ENCODE assay signal across 17 mouse cellular contexts in the genomic region with DNA sequence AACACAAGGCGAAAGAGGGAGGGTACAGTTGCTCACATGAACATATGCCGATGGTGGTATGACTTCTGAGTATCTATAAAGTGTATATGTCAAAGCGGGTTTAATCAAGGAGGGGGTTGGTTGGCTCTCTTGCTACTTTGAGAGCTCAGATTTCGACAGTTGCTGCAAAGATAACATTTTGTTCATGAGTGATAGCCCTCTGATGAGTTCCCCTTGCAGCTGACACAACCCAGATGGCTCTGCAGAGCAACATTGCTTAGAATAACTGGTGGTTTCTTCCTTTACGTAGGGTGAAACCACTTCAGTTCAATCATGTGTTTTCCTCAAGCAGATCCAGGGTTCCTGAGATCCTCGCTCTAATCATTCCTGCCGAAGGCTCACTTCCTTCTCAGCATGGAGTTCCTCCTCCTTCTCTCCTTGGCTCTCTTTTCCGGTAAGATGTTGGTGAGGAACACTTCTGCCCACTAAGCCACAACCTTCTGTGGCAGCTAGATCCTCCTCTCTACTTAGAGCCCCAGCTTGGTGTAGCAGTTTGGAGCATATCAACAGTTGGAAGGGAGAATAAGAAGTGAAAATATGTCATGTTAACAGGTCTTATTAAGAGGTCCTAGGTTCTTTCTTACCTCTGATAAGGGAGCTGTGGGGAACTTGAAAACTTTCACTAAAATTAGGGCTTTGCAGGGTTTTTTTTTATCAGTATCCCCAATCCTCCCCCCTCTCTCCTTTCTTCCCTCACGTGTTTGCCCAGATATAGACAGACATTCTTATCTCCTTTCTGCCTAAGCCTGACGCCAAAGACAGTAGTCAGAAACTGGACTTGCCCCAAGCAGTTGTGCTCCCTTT. TPM values are rescaled to one million over a fixed set of nuclear protein-coding genes. Genes with fewer than 3 reads are reported as not detected.
DNase-seq lines count a peak whose midpoint lies in the region; ATAC-seq and TF ChIP-seq lines count a peak whose summit lies in the region.
"Had no signal": no experiment of that assay in that cellular context is flagged by ENCODE, and none has a peak within 500 bp of the region (broad histone marks: within the 10 kb centered on the region; RNA-seq: fewer than 3 reads in every experiment).

No protein-coding gene starts in this region.

- WGBS in forebrain, postnatal 0 days, result 82% methylated on average over 10 of the region's 10 CpGs
- WGBS in forebrain, embryonic 10.5 days, result 83% methylated on average over 10 of the region's 10 CpGs
- WGBS in liver, postnatal 0 days (ENCODE audit: insufficient replicate concordance), result 29% methylated on average over 10 of the region's 10 CpGs
- WGBS in kidney, embryonic 15.5 days, result 46% methylated on average over 10 of the region's 10 CpGs

- H3K27ac ChIP-seq in forebrain, postnatal 0 days (ENCODE audit: low read depth, low read length), result no peak overlapping the region
- H3K27ac ChIP-seq in forebrain, embryonic 10.5 days, result no peak overlapping the region
- H3K27ac ChIP-seq in layer of hippocampus, adult 2 months, result peak overlapping the region; percentile 32; the same call in 1 of the 2 replicates
- peak overlapping the region; percentile 57 for H3K27ac ChIP-seq in liver, postnatal 0 days (ENCODE audit: low read depth)
- no peak overlapping the region for H3K27ac ChIP-seq in kidney, embryonic 15.5 days
- H3K27ac ChIP-seq: gastrocnemius, adult 2 months; limb, embryonic 15.5 days had no signal

- H3K36me3 ChIP-seq in forebrain, postnatal 0 days (ENCODE audit: insufficient read depth), result no peaks in the 10 kb centered on the region
- H3K36me3 ChIP-seq in forebrain, embryonic 10.5 days (replicated peaks), result no peaks in the 10 kb centered on the region
- H3K36me3 ChIP-seq in liver, postnatal 0 days (replicated peaks; ENCODE audit: insufficient read depth, low read length), result no peaks in the 10 kb centered on the region
- H3K36me3 ChIP-seq in kidney, embryonic 15.5 days, result no peaks in the 10 kb centered on the region
- H3K36me3 ChIP-seq: limb, embryonic 15.5 days had no signal

- no peaks in the 10 kb centered on the region for H3K4me1 ChIP-seq in forebrain, postnatal 0 days (ENCODE audit: insufficient read depth)
- H3K4me1 ChIP-seq in forebrain, embryonic 10.5 days, result 0 out of 2 replicates have a peak, but pooled peaks cover 6% of the 10 kb centered on the region
- peaks cover 26% of the 10 kb centered on the region for H3K4me1 ChIP-seq in liver, postnatal 0 days (ENCODE audit: insufficient read depth)
- 0 out of 2 replicates have a peak, but pooled peaks cover 3% of the 10 kb centered on the region for H3K4me1 ChIP-seq in kidney, embryonic 15.5 days
- H3K4me1 ChIP-seq: limb, embryonic 15.5 days had no signal

- no peak overlapping the region for H3K9ac ChIP-seq in forebrain, postnatal 0 days
- peak overlapping the region; percentile 7; the same call in 1 of the 2 replicates for H3K9ac ChIP-seq in liver, postnatal 0 days (replicated peaks)
- no peak overlapping the region for H3K9ac ChIP-seq in kidney, embryonic 15.5 days
- H3K9ac ChIP-seq: limb, embryonic 15.5 days had no signal

- no peak for DNase-seq in forebrain, postnatal 0 days
- DNase-seq in forebrain, embryonic 10.5 days (ENCODE audit: extremely low spot score, low spot score), result no peak
- DNase-seq in layer of hippocampus, adult 2 months (ENCODE audit: low spot score in 2 of 2), result peak; percentile 29 to 34
- no peak for DNase-seq in layer of hippocampus, adult 9-10 months (ENCODE audit: low spot score)
- DNase-seq in c-Kit-positive CD71-positive TER-119-positive erythroid progenitor cells, embryonic 14.5 days (ENCODE audit: low spot score), result peak; percentile 43
- no peak for DNase-seq in liver, postnatal 0 days
- no peak for DNase-seq in kidney, postnatal 25 days
- DNase-seq: cerebellum, postnatal 36 days; gastrocnemius, adult 2 months; kidney, adult 2 months; thymus, postnatal 4 days had no signal

- H3K4me2 ChIP-seq in forebrain, postnatal 0 days (ENCODE audit: low read depth), result no peak overlapping the region
- H3K4me2 ChIP-seq in liver, postnatal 0 days (ENCODE audit: low read depth, low read length), result peak overlapping the region; percentile 56
- H3K4me2 ChIP-seq in kidney, embryonic 15.5 days, result no peak overlapping the region
- H3K4me2 ChIP-seq: limb, embryonic 15.5 days had no signal

- H3K4me3 ChIP-seq in forebrain, postnatal 0 days (ENCODE audit: low read depth, low read length), result no peak overlapping the region
- no peak overlapping the region for H3K4me3 ChIP-seq in forebrain, embryonic 10.5 days
- H3K4me3 ChIP-seq in layer of hippocampus, adult 2 months, result no peak overlapping the region
- H3K4me3 ChIP-seq in liver, postnatal 0 days (ENCODE audit: low read depth, low read length), result no peak overlapping the region
- no peak overlapping the region for H3K4me3 ChIP-seq in kidney, embryonic 15.5 days (replicated peaks)
- H3K4me3 ChIP-seq: gastrocnemius, adult 2 months; limb, embryonic 15.5 days had no signal

- ATAC-seq in forebrain, postnatal 0 days, result peak; percentile 36; the same call in 1 of the 2 replicates
- ATAC-seq in liver, postnatal 0 days, result no peak; the same call in 1 of the 2 replicates
- ATAC-seq in kidney, embryonic 15.5 days (replicated peaks; ENCODE audit: low FRiP score), result no peak

- peak; percentile 38; the same call in 1 of the 2 replicates for TF ChIP-seq EP300 in liver, postnatal 0 days (IDR thresholded peaks at IDR 0.05; ENCODE audit: low read depth)

- H3K9me3 ChIP-seq in forebrain, postnatal 0 days (ENCODE audit: low read length), result no peaks in the 10 kb centered on the region
- H3K9me3 ChIP-seq in forebrain, embryonic 10.5 days, result no peaks in the 10 kb centered on the region
- no peaks in the 10 kb centered on the region for H3K9me3 ChIP-seq in liver, postnatal 0 days (ENCODE audit: low read length)
- no peaks in the 10 kb centered on the region for H3K9me3 ChIP-seq in kidney, embryonic 15.5 days (replicated peaks)
- H3K9me3 ChIP-seq: limb, embryonic 15.5 days had no signal

- TF ChIP-seq CTCF in forebrain, postnatal 0 days (IDR thresholded peaks at IDR 0.05; ENCODE audit: low read depth), result no peak
- TF ChIP-seq CTCF in layer of hippocampus, adult 2 months (conservative IDR thresholded peaks at IDR 0.05), result no peak
- TF ChIP-seq CTCF in liver, postnatal 0 days (IDR thresholded peaks at IDR 0.05; ENCODE audit: low read depth), result no peak

- no peaks in the 10 kb centered on the region for H3K27me3 ChIP-seq in forebrain, postnatal 0 days (ENCODE audit: insufficient read depth, low read length)
- no peaks in the 10 kb centered on the region for H3K27me3 ChIP-seq in forebrain, embryonic 10.5 days (ENCODE audit: poor library complexity, severe bottlenecking)
- H3K27me3 ChIP-seq in liver, postnatal 0 days (ENCODE audit: insufficient read depth, low read length), result no peaks in the 10 kb centered on the region
- H3K27me3 ChIP-seq in kidney, embryonic 15.5 days, result no peaks in the 10 kb centered on the region
- H3K27me3 ChIP-seq: limb, embryonic 15.5 days had no signal

RNA-seq across cellular contexts. Expression of gene I830077J02Rik, which starts 18.4 kb away (rescaled TPM):
- 0.19 and 0.23 TPM in 2 replicates for total RNA-seq in forebrain, postnatal 0 days (2014; rRNA removed)
- polyA plus RNA-seq in forebrain, postnatal 0 days (2015; fragmentation: Nextera tagmentation; extraction: Ambion mirVana), result 0.22 and 0.35 TPM in 2 replicates
- polyA plus RNA-seq in forebrain, embryonic 10.5 days (2016; fragmentation: Nextera tagmentation; extraction: Ambion mirVana), result 0.30 and 0.86 TPM in 2 replicates
- total RNA-seq in layer of hippocampus, adult 2 months (2021), result 1 to 10 TPM in 1 of 2 experiments, under 1 TPM in 1; 0.98 to 1.2 TPM
- 3.9 and 5.4 TPM in 2 replicates for polyA plus RNA-seq in liver, postnatal 0 days (2015; fragmentation: Nextera tagmentation; extraction: Ambion mirVana)
- 0.24 and 0.53 TPM in 2 replicates for polyA plus RNA-seq in kidney, embryonic 15.5 days (2015; fragmentation: Nextera tagmentation; extraction: Ambion mirVana)

RNA-seq across cellular contexts. Expression of gene Tmigd3, which starts 43.4 kb away (rescaled TPM):
- total RNA-seq in forebrain, postnatal 0 days (2014; rRNA removed), result 1.4 TPM in 1 of 2 replicates, not detected in the other
- polyA plus RNA-seq in forebrain, postnatal 0 days (2015; fragmentation: Nextera tagmentation; extraction: Ambion mirVana), result 0.21 TPM in 1 of 2 replicates, not detected in the other
- polyA plus RNA-seq in forebrain, embryonic 10.5 days (2016; fragmentation: Nextera tagmentation; extraction: Ambion mirVana), result not detected in 2 replicates
- total RNA-seq in layer of hippocampus, adult 2 months (2021), result 1 to 10 TPM in 1 of 2 experiments, under 1 TPM in 1; 0.37 to 1.1 TPM
- 0.13 TPM in 1 of 2 replicates, not detected in the other for polyA plus RNA-seq in liver, postnatal 0 days (2015; fragmentation: Nextera tagmentation; extraction: Ambion mirVana)
- polyA plus RNA-seq in kidney, embryonic 15.5 days (2015; fragmentation: Nextera tagmentation; extraction: Ambion mirVana), result 0.18 TPM in 1 of 2 replicates, not detected in the other
- total RNA-seq: gastrocnemius, adult 2 months; left cerebral cortex, adult 18-20 months; midbrain, postnatal 0 days; neutrophil, adult 5-6 weeks had no signal
- polyA plus RNA-seq: hindbrain, embryonic 11.5 days; midbrain, postnatal 0 days had no signal

RNA-seq across cellular contexts. Expression of gene Adora3, which starts 43.4 kb away (rescaled TPM):
- 0.14 and 0.23 TPM in 2 replicates for total RNA-seq in forebrain, postnatal 0 days (2014; rRNA removed)
- polyA plus RNA-seq in forebrain, postnatal 0 days (2015; fragmentation: Nextera tagmentation; extraction: Ambion mirVana), result 0.31 and 0.35 TPM in 2 replicates
- 0.16 and 0.41 TPM in 2 replicates for polyA plus RNA-seq in forebrain, embryonic 10.5 days (2016; fragmentation: Nextera tagmentation; extraction: Ambion mirVana)
- 1 to 10 TPM in 1 of 2 experiments, under 1 TPM in 1; 0.82 to 1.2 TPM for total RNA-seq in layer of hippocampus, adult 2 months (2021)
- polyA plus RNA-seq in liver, postnatal 0 days (2015; fragmentation: Nextera tagmentation; extraction: Ambion mirVana), result 0.62 and 0.92 TPM in 2 replicates
- polyA plus RNA-seq in kidney, embryonic 15.5 days (2015; fragmentation: Nextera tagmentation; extraction: Ambion mirVana), result not detected in 2 replicates
- total RNA-seq: gastrocnemius, adult 2 months had no signal

RNA-seq across cellular contexts. Expression of gene Wdr77, which starts 45.1 kb away (rescaled TPM):
- total RNA-seq in forebrain, postnatal 0 days (2014; rRNA removed), result 49.9 and 64.8 TPM in 2 replicates
- 62.2 and 77.7 TPM in 2 replicates for polyA plus RNA-seq in forebrain, postnatal 0 days (2015; fragmentation: Nextera tagmentation; extraction: Ambion mirVana)
- 202 and 207 TPM in 2 replicates for polyA plus RNA-seq in forebrain, embryonic 10.5 days (2016; fragmentation: Nextera tagmentation; extraction: Ambion mirVana)
- total RNA-seq in layer of hippocampus, adult 2 months (2021), result 10 to 100 TPM; 49.6 to 50.6 TPM
- 28.9 and 32.4 TPM in 2 replicates for polyA plus RNA-seq in liver, postnatal 0 days (2015; fragmentation: Nextera tagmentation; extraction: Ambion mirVana)
- 151 and 158 TPM in 2 replicates for polyA plus RNA-seq in kidney, embryonic 15.5 days (2015; fragmentation: Nextera tagmentation; extraction: Ambion mirVana)

RNA-seq across cellular contexts. Expression of gene Atp5f1, which starts 45.8 kb away (rescaled TPM):
- 295 and 371 TPM in 2 replicates for total RNA-seq in forebrain, postnatal 0 days (2014; rRNA removed)
- polyA plus RNA-seq in forebrain, postnatal 0 days (2015; fragmentation: Nextera tagmentation; extraction: Ambion mirVana), result 535 and 605 TPM in 2 replicates
- polyA plus RNA-seq in forebrain, embryonic 10.5 days (2016; fragmentation: Nextera tagmentation; extraction: Ambion mirVana), result 475 and 481 TPM in 2 replicates
- total RNA-seq in layer of hippocampus, adult 2 months (2021), result 100 to 1,000 TPM; 250 to 262 TPM
- 436 and 461 TPM in 2 replicates for polyA plus RNA-seq in liver, postnatal 0 days (2015; fragmentation: Nextera tagmentation; extraction: Ambion mirVana)
- 491 and 564 TPM in 2 replicates for polyA plus RNA-seq in kidney, embryonic 15.5 days (2015; fragmentation: Nextera tagmentation; extraction: Ambion mirVana)

Comparison
In these comparisons a context has a peak if more than half of its experiments do, and no peak if none do; other contexts are left out.
1. DNase-seq: peak in layer of hippocampus, adult 2 months (2 of 2) and c-Kit-positive CD71-positive TER-119-positive erythroid progenitor cells, embryonic 14.5 days (single experiment); none in forebrain, postnatal 0 days (single experiment), forebrain, embryonic 10.5 days (single experiment), layer of hippocampus, adult 9-10 months (single experiment), liver, postnatal 0 days (single experiment) and kidney, postnatal 25 days (0 of 2).
2. H3K27ac ChIP-seq: peak in layer of hippocampus, adult 2 months (single experiment) and liver, postnatal 0 days (single experiment); none in forebrain, postnatal 0 days (single experiment), forebrain, embryonic 10.5 days (single experiment) and kidney, embryonic 15.5 days (single experiment).